Mouse (Mus musculus) midbrain, postnatal 0 days (tissue): ENCODE results near the gene Prkci. TPM values are rescaled to one million over a fixed set of nuclear protein-coding genes. Genes with fewer than 3 reads are reported as not detected.
A peak's percentile ranks its signal among the peaks of the same experiment; 100 is the strongest.

Source experiments
- ATAC-seq: fragments of 200-750 bp; cut with Nextera tagmentation; 2 replicates; pipeline ENCODE4 v1.8.0; 2017; ENCODE audit warnings: moderate number of reproducible peaks, mild to moderate bottlenecking, moderate TSS enrichment, moderate library complexity; ENCODE audit not compliant: low FRiP score
- DNase-seq: peaks from one replicate; pipeline ENCODE4 v3.0.0-alpha.2; 2015; ENCODE audit warnings: low spot score
- H3K27ac ChIP-seq: fragments of 300-500 bp; sonication (generic); 2 replicates; pipeline ENCODE4 v1.5.1; 2014; ENCODE audit warnings: low read depth, mild to moderate bottlenecking, low read length, mixed read lengths
- H3K27me3 ChIP-seq: fragments of 300-500 bp; sonication (generic); 2 replicates; pipeline ENCODE4 v1.6.1; 2014; ENCODE audit warnings: low read length, control low read depth, mixed read lengths; ENCODE audit not compliant: insufficient read depth
- H3K36me3 ChIP-seq: fragments of 300-500 bp; sonication (generic); 2 replicates; pipeline ENCODE4 v1.6.1; 2014; ENCODE audit warnings: low read length, control low read depth, mixed read lengths; ENCODE audit not compliant: insufficient read depth
- H3K4me1 ChIP-seq: fragments of 300-500 bp; sonication (generic); 2 replicates; pipeline ENCODE4 v1.6.1; 2014; ENCODE audit warnings: mild to moderate bottlenecking, control low read depth, antibody characterized with exemption, low read length, mixed read lengths; ENCODE audit not compliant: insufficient read depth
- H3K4me2 ChIP-seq: fragments of 300-500 bp; sonication (generic); 2 replicates; pipeline ENCODE4 v1.6.1; 2014; ENCODE audit warnings: low read depth, mild to moderate bottlenecking, low read length, mixed read lengths; ENCODE audit not compliant: poor library complexity, severe bottlenecking
- H3K4me3 ChIP-seq: fragments of 300-500 bp; sonication (generic); 2 replicates; pipeline ENCODE4 v1.5.1; 2014; ENCODE audit warnings: low read depth, mild to moderate bottlenecking, low read length, moderate library complexity
- H3K9ac ChIP-seq: fragments of 300-500 bp; sonication (generic); replicated peaks from 2 replicates; pipeline ENCODE4 v1.6.1; 2014; ENCODE audit warnings: mild to moderate bottlenecking, low read length, moderate library complexity, mixed read lengths; ENCODE audit not compliant: poor library complexity, severe bottlenecking
- H3K9me3 ChIP-seq: fragments of 300-500 bp; sonication (generic); 2 replicates; pipeline ENCODE4 v1.6.1; 2016; ENCODE audit warnings: low read length, control low read depth
- CTCF ChIP-seq: IDR thresholded peaks from 2 replicates; pipeline ENCODE4 v1.5.1; 2016; ENCODE audit warnings: antibody characterized with exemption, mild to moderate bottlenecking
- WGBS: fragments of 180-500 bp; shearing (Covaris S2); extraction: QIAGEN DNeasy Blood & Tissue Kit; methylation state at CpG from one replicate; pipeline ENCODE4 v1.1.7; 2014; 5-methylcytosine and 5-hydroxymethylcytosine counted together
- polyA plus RNA-seq: library from polyadenylated mRNA; unstranded; fragments of >200 nt; fragmentation: Nextera tagmentation; extraction: Ambion mirVana; gene quantifications from 2 replicates; pipeline ENCODE4 v1.2.1, GENCODE M21; 2015
- total RNA-seq: library from RNA; depleted of rRNA; stranded (reverse); fragments of >200 nt; gene quantifications from 2 replicates; pipeline ENCODE4 v1.2.3, GENCODE M21; 2014

Prkci gene
- total and polyA plus RNA-seq, 2 experiments from 2014 or later, result 19.6 to 56.7 TPM

- TF ChIP-seq CTCF, result no peak
- no peaks in the 10 kb centered on the region for H3K9me3 ChIP-seq
- ATAC-seq (no peak), DNase-seq (no peak)
- H3K4me2 ChIP-seq, result no peak overlapping the region
- no peaks in the 10 kb centered on the region for H3K4me1 ChIP-seq
- no peak overlapping the region for H3K27ac ChIP-seq
- no peaks in the 10 kb centered on the region for H3K36me3 ChIP-seq
- H3K27me3 ChIP-seq, result no peaks in the 10 kb centered on the region
- H3K9ac ChIP-seq, result no peak overlapping the region
- 96% methylated on average over 3 of the region's 3 CpGs for WGBS
- H3K4me3 ChIP-seq, result no peak overlapping the region
Measured at GRCm38 (mm10) chr3:31085000-31085399, 89.5 kb downstream of the Prkci start.

- no peak for TF ChIP-seq CTCF
- H3K4me3 ChIP-seq, result no peak overlapping the region
- DNase-seq, result no peak
- no peaks in the 10 kb centered on the region for H3K36me3 ChIP-seq
- no peak overlapping the region for H3K27ac ChIP-seq
- no peak for ATAC-seq
- no peaks in the 10 kb centered on the region for H3K9me3 ChIP-seq
- no peaks in the 10 kb centered on the region for H3K27me3 ChIP-seq
- H3K9ac ChIP-seq, result no peak overlapping the region
- no peak overlapping the region for H3K4me2 ChIP-seq
- 37% methylated on average over 10 of the region's 10 CpGs for WGBS
- H3K4me1 ChIP-seq, result no peaks in the 10 kb centered on the region
Measured at GRCm38 (mm10) chr3:31088789-31089775, 93.5 kb downstream of the Prkci start.

GRCm38 (mm10) chr3:31089956-31090355, 94.4 kb downstream of the Prkci start:
- WGBS, result 71% methylated on average over 7 of the region's 7 CpGs
- H3K27ac ChIP-seq, result no peak overlapping the region

DNA sequence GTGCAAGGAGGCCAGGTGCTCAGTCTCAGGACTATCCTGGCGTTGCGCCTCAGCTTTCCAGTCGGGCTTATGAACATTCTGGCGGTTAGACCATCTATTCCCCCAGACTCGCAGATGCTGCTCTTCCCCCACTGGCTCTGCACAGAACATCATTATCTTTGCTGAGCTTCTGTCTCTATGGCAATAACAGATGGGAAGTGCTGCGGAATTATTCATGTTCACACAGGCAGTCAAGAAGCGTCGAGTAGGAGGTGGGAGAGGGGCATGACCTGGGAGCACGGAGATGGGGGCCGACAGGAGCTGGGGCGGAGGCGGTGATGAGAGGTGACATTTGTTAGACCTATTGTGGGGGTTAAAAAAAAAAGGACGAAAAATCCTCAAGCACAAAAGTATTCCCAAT, 97.6 kb downstream of the Prkci start:
- DNase-seq (peak; percentile 88), ATAC-seq (peak; percentile 32)
- Histone ChIP-seq H3K27me3 (no peaks in the 10 kb centered on the region), H3K9ac (peak overlapping the region; percentile 40; the same call in 1 of the 2 replicates), H3K4me1 (peaks cover 7% of the 10 kb centered on the region), H3K27ac (peak overlapping the region; percentile 99), H3K4me2 (peak overlapping the region; percentile 79), H3K36me3 (peaks cover 2% of the 10 kb centered on the region; the same call in 1 of the 2 replicates), H3K9me3 (no peaks in the 10 kb centered on the region), H3K4me3 (peak overlapping the region; percentile 100)
- no peak for TF ChIP-seq CTCF
- WGBS, result 3% methylated on average over 13 of the region's 13 CpGs

More at GRCm38 (mm10) chr3:31089956-31090355, 94.4 kb downstream of the Prkci start:
- no peak overlapping the region for H3K9ac ChIP-seq
- ATAC-seq, result no peak
- TF ChIP-seq CTCF, result no peak
- H3K4me2 ChIP-seq, result no peak overlapping the region
- no peaks in the 10 kb centered on the region for H3K9me3 ChIP-seq
- H3K27me3 ChIP-seq, result no peaks in the 10 kb centered on the region
- no peaks in the 10 kb centered on the region for H3K4me1 ChIP-seq
- DNase-seq, result no peak
- H3K4me3 ChIP-seq, result no peak overlapping the region
- no peaks in the 10 kb centered on the region for H3K36me3 ChIP-seq

- peaks cover 7% of the 10 kb centered on the region for H3K4me1 ChIP-seq
- peak overlapping the region; percentile 99 for H3K27ac ChIP-seq
- no peaks in the 10 kb centered on the region for H3K27me3 ChIP-seq
- DNase-seq (peak; percentile 78), ATAC-seq (peak; percentile 50)
- H3K9me3 ChIP-seq, result no peaks in the 10 kb centered on the region
- TF ChIP-seq CTCF, result no peak
- peak overlapping the region; percentile 79 for H3K4me2 ChIP-seq
- peaks cover 2% of the 10 kb centered on the region; the same call in 1 of the 2 replicates for H3K36me3 ChIP-seq
- H3K9ac ChIP-seq, result peak overlapping the region; percentile 93
- peak overlapping the region; percentile 100 for H3K4me3 ChIP-seq
- WGBS, result under 1% methylated on average over 33 of the region's 58 CpGs
Measured at GRCm38 (mm10) chr3:31093627-31094351, 98.2 kb downstream of the Prkci start.
